Comparison of ENCODE assay signal across 11 mouse cellular contexts in the genomic region with DNA sequence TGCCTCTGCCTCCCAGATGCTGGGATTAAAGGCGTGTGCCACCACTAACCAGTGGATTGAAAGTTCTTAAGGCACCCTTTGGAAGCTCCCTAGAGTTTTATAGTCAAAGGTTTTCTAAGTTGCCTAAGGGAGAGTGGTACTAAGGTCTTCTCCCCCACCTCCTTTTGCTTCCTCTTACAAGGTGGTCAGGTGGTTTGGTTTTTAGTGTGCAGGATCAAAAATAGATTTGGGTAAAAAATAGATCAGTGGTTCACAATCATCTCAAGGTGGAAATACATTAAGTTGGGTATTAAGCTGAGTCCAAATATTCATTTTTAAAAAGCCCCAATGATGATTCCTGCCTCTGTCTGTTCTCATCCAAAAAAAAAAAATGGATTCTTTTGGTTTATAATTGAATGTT.
"Had no signal": no experiment of that assay in that cellular context is flagged by ENCODE, and none has a peak within 500 bp of the region (broad histone marks: within the 10 kb centered on the region; RNA-seq: fewer than 3 reads in every experiment).

No protein-coding gene starts in this region.

- H3K9ac ChIP-seq: limb, embryonic 15.5 days; liver, embryonic 15.5 days; lung, embryonic 14.5 days; midbrain, embryonic 15.5 days; neural tube, embryonic 12.5 days had no signal

- ATAC-seq: midbrain, embryonic 15.5 days had no signal

- DNase-seq: kidney, postnatal 25 days; lung, postnatal 10 days; lung, postnatal 4 days; thymus, postnatal 36 days had no signal

- H3K27me3 ChIP-seq: limb, embryonic 15.5 days; liver, embryonic 15.5 days; midbrain, embryonic 15.5 days; neural tube, embryonic 12.5 days had no signal

- H3K4me3 ChIP-seq: left cerebral cortex, adult 2 months; limb, embryonic 15.5 days; liver, embryonic 15.5 days; midbrain, embryonic 15.5 days; neural tube, embryonic 12.5 days had no signal

- H3K4me1 ChIP-seq: neural tube, embryonic 12.5 days had no signal

- H3K4me2 ChIP-seq: limb, embryonic 15.5 days; liver, embryonic 15.5 days; lung, embryonic 14.5 days; midbrain, embryonic 11.5 days; midbrain, embryonic 15.5 days; neural tube, embryonic 12.5 days had no signal

- H3K27ac ChIP-seq: left cerebral cortex, adult 2 months; limb, embryonic 15.5 days; liver, embryonic 15.5 days; midbrain, embryonic 15.5 days; neural tube, embryonic 12.5 days had no signal

- H3K36me3 ChIP-seq: limb, embryonic 15.5 days; liver, embryonic 15.5 days; midbrain, embryonic 15.5 days; neural tube, embryonic 12.5 days had no signal

- H3K9me3 ChIP-seq: limb, embryonic 15.5 days; liver, embryonic 15.5 days; midbrain, embryonic 15.5 days; neural tube, embryonic 12.5 days had no signal
